Mouse (Mus musculus) midbrain, embryonic 16.5 days (tissue): ENCODE results near the gene Cdc73. TPM values are rescaled to one million over a fixed set of nuclear protein-coding genes. Genes with fewer than 3 reads are reported as not detected.

Experiments used
- ATAC-seq: fragments of 200-750 bp; cut with Nextera tagmentation; 2 replicates; pipeline ENCODE4 v1.8.0; 2017; ENCODE audit warnings: moderate TSS enrichment
- H3K27ac ChIP-seq: fragments of 300-500 bp; sonication (generic); 2 replicates; pipeline ENCODE4 v1.5.1; 2014; ENCODE audit warnings: mild to moderate bottlenecking, low read length, mixed read lengths
- H3K27me3 ChIP-seq: fragments of 300-500 bp; sonication (generic); 2 replicates; pipeline ENCODE4 v1.6.1; 2014; ENCODE audit warnings: low read depth, low read length, mixed read lengths; ENCODE audit not compliant: control insufficient read depth, insufficient read depth
- H3K36me3 ChIP-seq: fragments of 300-500 bp; sonication (generic); 2 replicates; pipeline ENCODE4 v1.6.1; 2014; ENCODE audit warnings: mild to moderate bottlenecking, low read length, moderate library complexity, mixed read lengths; ENCODE audit not compliant: control insufficient read depth, insufficient read depth
- H3K4me1 ChIP-seq: fragments of 300-500 bp; sonication (generic); 2 replicates; pipeline ENCODE4 v1.6.1; 2014; ENCODE audit warnings: mild to moderate bottlenecking, low read length, mixed read lengths; ENCODE audit not compliant: control insufficient read depth, insufficient read depth
- H3K4me2 ChIP-seq: fragments of 300-500 bp; sonication (generic); 2 replicates; pipeline ENCODE4 v1.6.1; 2014; ENCODE audit warnings: mild to moderate bottlenecking, low read length, mixed read lengths
- H3K4me3 ChIP-seq: fragments of 300-500 bp; sonication (generic); 2 replicates; pipeline ENCODE4 v1.5.1; 2014; ENCODE audit warnings: low read depth, mild to moderate bottlenecking, low read length, moderate library complexity, mixed read lengths
- H3K9ac ChIP-seq: fragments of 300-500 bp; sonication (generic); 2 replicates; pipeline ENCODE4 v1.6.1; 2014; ENCODE audit warnings: low read depth, low read length, mixed read lengths
- H3K9me3 ChIP-seq: fragments of 300-500 bp; sonication (generic); replicated peaks from 2 replicates; pipeline ENCODE4 v1.6.1; 2014; ENCODE audit warnings: mild to moderate bottlenecking, low read length, mixed read lengths; ENCODE audit not compliant: control insufficient read depth, poor library complexity, severe bottlenecking
- WGBS: fragments of 180-500 bp; shearing (Covaris S2); extraction: QIAGEN DNeasy Blood & Tissue Kit; methylation state at CpG from one replicate; pipeline ENCODE4 v1.1.7; 2014; 5-methylcytosine and 5-hydroxymethylcytosine counted together
- polyA plus RNA-seq: library from polyadenylated mRNA; unstranded; fragments of >200 nt; fragmentation: Nextera tagmentation; extraction: Ambion mirVana; gene quantifications from 2 replicates; pipeline ENCODE4 v1.2.1, GENCODE M21; 2015

The Cdc73 gene
- polyA plus RNA-seq, 1 experiment from 2014 or later = 14.3 TPM

- ATAC-seq = no peak
- WGBS = 44% methylated on average over 2 of the region's 2 CpGs
- H3K36me3 ChIP-seq = peaks cover 4% of the 10 kb centered on the region; the same call in 1 of the 2 replicates
- no peaks in the 10 kb centered on the region for H3K9me3 ChIP-seq
- no peaks in the 10 kb centered on the region for H3K4me1 ChIP-seq
- no peak overlapping the region for H3K9ac ChIP-seq
- no peak overlapping the region for H3K4me2 ChIP-seq
- H3K4me3 ChIP-seq = no peak overlapping the region
- no peak overlapping the region for H3K27ac ChIP-seq
- H3K27me3 ChIP-seq = no peaks in the 10 kb centered on the region
Measured at GRCm38 (mm10) chr1:143619760-143620159, 82.9 kb downstream of the Cdc73 start.

- 88% methylated on average over 2 of the region's 2 CpGs for WGBS
- no peaks in the 10 kb centered on the region for H3K4me1 ChIP-seq
- H3K4me3 ChIP-seq = no peak overlapping the region
- ATAC-seq = no peak
- no peaks in the 10 kb centered on the region for H3K27me3 ChIP-seq
- H3K9ac ChIP-seq = no peak overlapping the region
- H3K9me3 ChIP-seq = no peaks in the 10 kb centered on the region
- no peak overlapping the region for H3K4me2 ChIP-seq
- H3K36me3 ChIP-seq = peaks cover 10% of the 10 kb centered on the region
- no peak overlapping the region for H3K27ac ChIP-seq
Measured at GRCm38 (mm10) chr1:143612901-143613300, 89.8 kb downstream of the Cdc73 start.

- 93% methylated on average over 2 of the region's 2 CpGs for WGBS
- H3K36me3 ChIP-seq = peaks cover 3% of the 10 kb centered on the region
- ATAC-seq = no peak
Measured at GRCm38 (mm10) chr1:143608911-143609310, 93.8 kb downstream of the Cdc73 start.

GRCm38 (mm10) chr1:143596864-143597263 lies 105.8 kb downstream of the Cdc73 start:
- no peaks in the 10 kb centered on the region for H3K4me1 ChIP-seq
- H3K36me3 ChIP-seq = no peaks in the 10 kb centered on the region
- H3K4me2 ChIP-seq = no peak overlapping the region
- no peak overlapping the region for H3K4me3 ChIP-seq
- H3K27ac ChIP-seq = no peak overlapping the region
- no peaks in the 10 kb centered on the region for H3K27me3 ChIP-seq
- ATAC-seq = no peak
- H3K9me3 ChIP-seq = no peaks in the 10 kb centered on the region
- no peak overlapping the region for H3K9ac ChIP-seq
- 89% methylated on average over 2 of the region's 2 CpGs for WGBS

More at GRCm38 (mm10) chr1:143608911-143609310, 93.8 kb downstream of the Cdc73 start:
- H3K27me3 ChIP-seq = no peaks in the 10 kb centered on the region
- no peak overlapping the region for H3K4me2 ChIP-seq
- H3K27ac ChIP-seq = no peak overlapping the region
- H3K4me3 ChIP-seq = no peak overlapping the region
- no peaks in the 10 kb centered on the region for H3K9me3 ChIP-seq
- H3K9ac ChIP-seq = no peak overlapping the region
- no peaks in the 10 kb centered on the region for H3K4me1 ChIP-seq

GRCm38 (mm10) chr1:143576824-143577543 lies 125.7 kb downstream of the Cdc73 start:
- H3K27me3 ChIP-seq = no peaks in the 10 kb centered on the region
- no peaks in the 10 kb centered on the region for H3K4me1 ChIP-seq
- WGBS = 85% methylated on average over 10 of the region's 10 CpGs
- no peak overlapping the region for H3K27ac ChIP-seq
- H3K4me2 ChIP-seq = no peak overlapping the region
- no peaks in the 10 kb centered on the region for H3K36me3 ChIP-seq
- no peak for ATAC-seq
- H3K9ac ChIP-seq = no peak overlapping the region
- H3K4me3 ChIP-seq = no peak overlapping the region
- H3K9me3 ChIP-seq = no peaks in the 10 kb centered on the region

- no peak overlapping the region for H3K27ac ChIP-seq
- no peak for ATAC-seq
- H3K4me1 ChIP-seq = no peaks in the 10 kb centered on the region
- H3K4me2 ChIP-seq = no peak overlapping the region
- H3K9ac ChIP-seq = no peak overlapping the region
- H3K27me3 ChIP-seq = no peaks in the 10 kb centered on the region
- H3K9me3 ChIP-seq = no peaks in the 10 kb centered on the region
- WGBS = 75% methylated on average over 1 of the region's 1 CpGs
- H3K36me3 ChIP-seq = no peaks in the 10 kb centered on the region
- no peak overlapping the region for H3K4me3 ChIP-seq
Measured at GRCm38 (mm10) chr1:143558235-143558634, 144.5 kb downstream of the Cdc73 start.

GRCm38 (mm10) chr1:143555533-143555932 lies 147.2 kb downstream of the Cdc73 start:
- Histone ChIP-seq H3K4me3 (no peak overlapping the region), H3K9ac (no peak overlapping the region), H3K4me1 (no peaks in the 10 kb centered on the region), H3K27me3 (no peaks in the 10 kb centered on the region), H3K9me3 (no peaks in the 10 kb centered on the region), H3K27ac (no peak overlapping the region), H3K4me2 (no peak overlapping the region), H3K36me3 (no peaks in the 10 kb centered on the region)
- 5% methylated on average over 1 of the region's 1 CpGs for WGBS
- no peak for ATAC-seq

- no peak for ATAC-seq
- no peak overlapping the region for H3K9ac ChIP-seq
Measured at GRCm38 (mm10) chr1:143554621-143555020, 148.1 kb downstream of the Cdc73 start.

More at GRCm38 (mm10) chr1:143554621-143555020, 148.1 kb downstream of the Cdc73 start:
- Histone ChIP-seq H3K9me3 (no peaks in the 10 kb centered on the region), H3K36me3 (no peaks in the 10 kb centered on the region), H3K4me1 (no peaks in the 10 kb centered on the region), H3K27me3 (no peaks in the 10 kb centered on the region), H3K4me2 (no peak overlapping the region), H3K27ac (no peak overlapping the region), H3K4me3 (no peak overlapping the region)
- 47% methylated on average over 2 of the region's 2 CpGs for WGBS
